Mouse (Mus musculus) brain, embryonic 14.5 days (tissue): ENCODE measurements around the gene Mip.

Source experiments
- CTCF ChIP-seq: fragments of 200-500 bp; IDR thresholded peaks from 2 replicates; pipeline ENCODE4 v1.5.1; 2012; ENCODE audit warnings: inconsistent platforms, mild to moderate bottlenecking, moderate library complexity, borderline replicate concordance; ENCODE audit not compliant: insufficient read depth, insufficient read length; ENCODE audit errors: extremely low read depth
- POLR2A ChIP-seq: fragments of 200-500 bp; IDR thresholded peaks from 2 replicates; pipeline ENCODE4 v1.6.1; 2012; ENCODE audit warnings: mild to moderate bottlenecking, inconsistent platforms, borderline replicate concordance; ENCODE audit not compliant: poor library complexity, insufficient read depth, insufficient read length, severe bottlenecking; ENCODE audit errors: extremely low read depth

GRCm38 (mm10) chr10:128227592-128227991, 2.0 kb downstream of the Mip start:
- TF ChIP-seq CTCF = no peak
- TF ChIP-seq POLR2A = no peak
